Mouse (Mus musculus) frontal cortex, postnatal 36 days (tissue): ENCODE results near the gene Hdgfl2.

Source experiments
- DNase-seq, 2 experiments: peaks; one replicate each; pipeline ENCODE4 v3.0.0; 2022; ENCODE audit warnings: low spot score in 2 of 2

Gene Hdgfl2

DNA sequence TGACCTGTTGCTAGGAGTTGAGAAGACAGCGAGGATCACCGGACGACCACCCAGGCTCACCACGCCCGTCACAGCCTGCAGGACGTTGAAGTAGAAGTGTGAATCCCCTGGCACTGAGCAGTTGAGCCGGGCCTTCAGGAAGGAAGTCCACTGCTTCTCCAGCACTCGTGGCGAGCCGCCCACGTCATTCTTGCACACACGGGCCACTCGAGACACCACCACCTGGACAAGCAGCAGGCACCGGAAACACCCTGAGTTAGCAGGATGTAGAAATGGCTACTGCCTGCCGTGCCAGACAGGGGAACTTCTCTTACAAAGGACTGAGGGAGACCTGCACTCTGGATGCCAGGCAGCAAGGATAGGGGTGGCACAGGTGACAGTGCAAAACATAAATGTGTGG is 48.8 kb downstream of the Hdgfl2 start:
- no peak for DNase-seq

DNA sequence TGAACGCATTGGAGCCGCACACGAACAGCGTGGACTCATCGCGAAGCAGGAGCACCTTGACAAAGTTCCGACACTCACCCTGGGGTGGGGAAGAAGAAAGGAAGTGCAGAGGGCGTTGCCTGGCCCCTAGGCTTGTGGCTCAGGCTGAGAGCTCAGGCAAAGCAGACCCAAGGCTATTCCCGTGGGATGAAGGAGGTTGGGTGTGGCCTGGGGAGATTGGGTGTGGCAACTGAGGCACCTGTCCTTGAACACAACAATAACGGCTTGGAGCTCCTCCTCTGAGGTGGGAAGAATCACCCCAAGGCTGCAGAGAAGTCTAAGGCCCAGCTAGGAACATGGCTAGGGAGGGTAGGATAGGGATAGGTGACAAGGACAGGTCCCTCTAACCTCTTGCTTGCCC is 51.7 kb downstream of the Hdgfl2 start:
- no peak for DNase-seq

DNA sequence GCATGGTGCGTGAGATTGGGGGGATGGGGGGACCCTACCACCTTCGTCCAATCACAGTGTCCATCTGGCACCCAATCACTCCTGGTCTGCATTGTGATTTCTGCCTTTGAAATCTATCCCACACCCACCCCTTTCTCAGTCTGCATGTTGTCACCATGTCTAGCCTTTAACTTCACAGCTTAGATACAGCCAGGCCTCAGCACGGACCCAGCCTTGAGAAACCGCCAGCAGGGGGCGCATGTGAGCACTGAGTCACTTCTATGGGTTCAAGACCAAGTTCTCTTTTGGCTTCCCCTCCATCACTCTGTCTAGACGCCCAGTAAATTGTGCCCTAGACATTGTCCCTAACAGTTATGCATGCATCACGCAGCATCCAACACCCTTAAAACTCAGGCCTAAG is 52.4 kb downstream of the Hdgfl2 start:
- peak in 1 of 2 experiments; percentile 60 for DNase-seq

DNA sequence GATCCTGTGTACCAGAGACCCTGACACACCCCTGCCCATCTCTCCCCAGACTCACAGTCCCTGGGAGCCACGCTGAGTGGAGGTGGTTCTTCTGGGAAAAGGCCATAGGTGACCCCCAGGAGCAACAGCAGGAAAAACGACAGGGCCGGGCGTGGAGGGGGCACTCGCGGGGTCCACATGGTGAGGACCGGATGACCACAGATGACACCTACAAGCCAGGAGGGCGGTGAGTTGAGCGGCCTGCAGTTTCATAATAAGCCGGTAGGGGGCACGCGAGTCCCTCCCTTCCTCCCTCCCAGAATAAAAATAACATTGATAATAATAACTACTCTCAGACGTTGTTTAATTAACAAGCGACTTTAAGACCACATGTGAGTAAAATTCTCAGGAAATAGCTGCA is 53.2 kb downstream of the Hdgfl2 start:
- peak in 1 of 2 experiments; percentile 62 for DNase-seq

DNA sequence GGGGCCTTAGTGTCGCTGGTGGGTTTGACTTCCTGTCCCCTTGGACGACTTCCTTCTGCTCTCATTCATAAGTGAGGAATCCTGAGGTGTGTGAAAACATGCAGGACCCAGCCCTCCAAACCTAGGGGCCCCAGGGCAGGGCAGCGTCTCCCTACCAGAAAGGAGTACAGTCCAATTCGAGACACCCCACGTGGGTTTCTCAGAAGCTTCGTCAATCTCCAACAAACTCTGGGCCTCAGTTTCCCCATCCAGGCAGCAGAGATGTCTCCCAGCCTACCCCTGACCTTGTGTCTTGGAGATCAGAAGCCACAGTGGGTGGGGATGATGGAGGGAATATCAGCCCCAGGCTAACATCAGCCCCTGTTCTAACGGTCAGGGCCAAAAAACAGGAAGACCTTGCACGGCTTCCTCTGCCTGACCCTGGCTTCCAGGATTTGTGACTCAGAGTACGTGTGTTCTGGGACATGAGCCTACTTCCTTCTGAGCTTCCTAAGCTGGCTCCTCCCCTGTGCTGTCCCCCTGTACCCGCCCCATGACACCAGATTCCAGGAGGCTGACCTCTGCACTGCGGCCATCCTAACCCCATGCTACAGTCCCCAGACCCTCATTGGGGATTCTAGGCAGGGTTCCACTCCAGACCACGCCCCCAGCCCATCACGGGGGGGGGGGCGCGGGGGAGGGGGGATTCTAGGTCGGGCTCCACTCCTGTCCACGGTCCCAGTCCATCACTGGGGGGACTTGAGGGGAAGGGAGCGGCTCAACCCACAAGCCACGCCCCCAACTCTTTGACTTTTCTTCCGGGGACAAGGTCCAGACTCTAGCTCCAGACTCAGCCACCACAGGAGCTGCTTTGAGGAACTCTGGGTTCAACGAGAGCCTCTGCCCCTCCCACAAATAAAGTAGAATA is 54.3 kb downstream of the Hdgfl2 start:
- DNase-seq = no peak

DNA sequence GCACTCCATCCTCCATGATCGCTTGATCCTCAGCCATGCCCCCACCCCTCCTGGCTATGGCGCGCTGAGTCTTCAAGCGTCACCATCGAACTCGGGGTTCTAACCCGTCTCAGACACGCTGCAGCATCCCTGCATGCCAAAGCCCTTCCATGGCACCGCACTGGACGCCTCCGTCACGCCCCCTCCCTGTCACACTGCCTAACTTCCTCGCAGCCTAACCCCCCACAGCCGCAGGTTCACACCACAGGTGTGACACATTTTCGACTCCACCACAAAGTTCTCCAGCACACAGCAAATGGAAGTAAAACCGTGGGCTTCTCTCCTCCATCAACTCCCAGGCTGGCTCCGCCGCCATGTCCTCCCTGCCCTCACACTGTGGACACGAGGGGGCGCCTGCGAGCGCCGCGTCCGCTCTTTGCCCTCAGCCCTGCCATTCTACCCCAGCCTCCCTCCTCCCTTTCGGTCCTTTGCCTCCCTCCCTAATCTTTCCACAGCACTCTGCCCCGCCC is 55.1 kb downstream of the Hdgfl2 start:
- DNase-seq = peak in 1 of 2 experiments; percentile 46

DNA sequence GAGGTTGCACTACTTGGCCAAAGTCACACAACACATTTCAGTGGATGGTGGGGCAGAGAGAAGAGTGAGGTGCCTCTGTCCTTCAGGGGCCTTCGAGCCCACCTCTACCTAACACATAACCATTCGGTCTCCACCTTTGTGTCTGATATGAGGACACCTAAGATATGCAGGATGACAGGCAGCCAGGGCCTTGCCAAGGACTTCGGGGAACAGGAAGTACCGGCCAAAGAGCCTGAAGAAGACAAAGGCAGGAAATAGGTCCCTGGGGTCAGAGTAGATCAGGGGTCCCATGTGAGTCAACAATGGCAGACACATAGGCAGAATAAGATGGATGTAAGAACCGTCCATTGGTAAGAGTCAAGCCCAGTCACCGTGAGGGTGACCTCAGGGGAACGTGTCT is 57.1 kb downstream of the Hdgfl2 start:
- no peak for DNase-seq

DNA sequence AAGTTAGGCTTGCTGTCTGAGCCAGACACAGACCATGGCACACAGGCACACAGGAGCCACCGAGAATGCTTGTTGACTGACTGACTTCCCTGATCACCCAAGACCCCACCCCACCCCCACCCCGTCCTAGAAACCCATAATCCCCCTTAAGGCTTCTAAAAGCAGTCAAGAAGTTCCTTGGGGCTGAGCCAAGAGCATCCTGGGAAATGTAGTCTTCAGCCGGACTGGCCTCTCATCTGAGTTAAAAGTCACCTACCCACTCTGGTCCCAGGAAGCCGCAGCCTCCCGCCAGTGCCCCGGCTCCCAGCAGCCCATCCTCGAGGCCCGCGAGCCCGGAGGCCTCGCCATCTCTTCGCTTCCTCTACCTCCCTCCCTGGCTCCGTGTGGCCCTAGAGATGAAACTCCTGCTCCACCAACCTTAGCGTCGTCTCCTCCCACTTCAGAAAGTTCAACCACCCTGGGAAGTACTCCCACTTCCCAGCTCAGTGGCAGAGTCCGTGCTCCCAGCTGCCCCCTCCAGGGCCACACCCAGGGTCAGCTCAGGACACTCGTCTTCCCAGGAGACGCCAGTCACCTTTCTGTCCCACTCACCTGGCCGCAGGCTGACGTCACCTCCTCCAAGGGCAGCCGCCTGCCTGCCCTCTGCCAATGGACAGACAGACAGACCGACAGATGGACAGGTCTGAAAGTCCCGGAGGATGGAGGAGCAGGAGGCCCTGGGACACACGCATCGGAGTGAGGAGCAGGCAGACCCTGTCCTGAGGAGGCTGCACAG is 58.6 kb downstream of the Hdgfl2 start:
- no peak for DNase-seq

DNA sequence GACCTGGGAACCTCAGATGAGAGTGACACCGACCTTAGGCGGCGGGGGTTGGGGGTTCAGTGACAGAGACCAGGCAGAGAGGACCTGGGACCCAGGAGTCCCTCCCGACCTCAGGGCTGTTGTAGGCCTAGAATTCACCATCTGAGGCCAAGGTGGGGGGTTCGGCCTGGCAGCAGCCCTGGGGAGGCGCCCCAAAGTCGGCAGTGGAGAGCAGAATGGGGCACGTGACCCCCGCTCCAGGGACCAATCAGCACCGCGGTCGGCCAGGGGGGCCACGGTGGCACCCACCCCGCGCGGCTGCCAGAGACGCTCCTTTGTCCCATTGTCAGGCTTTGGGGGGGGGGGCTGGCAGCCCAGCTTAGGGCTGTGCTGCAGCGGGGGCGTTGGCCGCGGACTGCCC is 59.9 kb downstream of the Hdgfl2 start:
- DNase-seq = no peak

DNA sequence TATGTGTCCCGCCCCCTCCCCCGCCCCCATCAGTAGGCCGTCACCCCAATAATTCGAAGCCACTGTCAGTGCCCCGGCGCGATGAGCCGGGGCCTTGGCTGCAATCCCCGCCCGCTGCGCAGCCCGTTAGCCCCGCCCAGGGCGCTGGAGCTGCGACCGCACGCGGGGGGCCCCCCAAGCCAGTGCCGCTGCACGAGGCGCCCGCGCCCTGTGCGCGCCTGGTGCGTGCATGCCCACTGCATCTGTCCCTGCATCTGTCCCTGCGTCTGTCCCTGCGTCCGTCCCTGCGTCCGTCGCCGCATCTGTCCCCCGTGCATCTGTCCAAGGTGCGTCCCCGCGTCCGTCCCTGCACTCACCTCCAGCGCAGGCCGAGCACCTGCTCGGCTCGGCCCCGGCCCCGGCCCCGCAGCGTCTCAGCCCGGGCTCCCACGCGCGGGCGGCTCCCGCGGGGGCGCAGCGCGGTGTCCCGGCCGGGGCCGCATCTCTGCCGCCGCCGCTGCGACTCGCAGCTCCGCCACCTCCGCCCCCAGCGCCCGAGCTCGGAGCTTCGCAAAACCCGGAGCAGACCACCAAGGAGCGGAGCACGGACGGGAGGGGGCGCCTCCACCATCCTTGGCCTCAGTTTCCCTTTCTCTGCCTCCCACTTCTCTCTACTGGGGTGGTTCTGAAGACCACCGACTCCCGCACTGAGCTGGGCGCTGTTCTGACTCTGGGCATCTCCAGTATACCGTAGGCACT is 60.6 kb downstream of the Hdgfl2 start, which contains the start of gene Sema6b:
TSS of gene Sema6b (minus strand) at position 486 of the 738 bp plus-strand sequence.
- DNase-seq = peak; percentile 83 to 85

DNA sequence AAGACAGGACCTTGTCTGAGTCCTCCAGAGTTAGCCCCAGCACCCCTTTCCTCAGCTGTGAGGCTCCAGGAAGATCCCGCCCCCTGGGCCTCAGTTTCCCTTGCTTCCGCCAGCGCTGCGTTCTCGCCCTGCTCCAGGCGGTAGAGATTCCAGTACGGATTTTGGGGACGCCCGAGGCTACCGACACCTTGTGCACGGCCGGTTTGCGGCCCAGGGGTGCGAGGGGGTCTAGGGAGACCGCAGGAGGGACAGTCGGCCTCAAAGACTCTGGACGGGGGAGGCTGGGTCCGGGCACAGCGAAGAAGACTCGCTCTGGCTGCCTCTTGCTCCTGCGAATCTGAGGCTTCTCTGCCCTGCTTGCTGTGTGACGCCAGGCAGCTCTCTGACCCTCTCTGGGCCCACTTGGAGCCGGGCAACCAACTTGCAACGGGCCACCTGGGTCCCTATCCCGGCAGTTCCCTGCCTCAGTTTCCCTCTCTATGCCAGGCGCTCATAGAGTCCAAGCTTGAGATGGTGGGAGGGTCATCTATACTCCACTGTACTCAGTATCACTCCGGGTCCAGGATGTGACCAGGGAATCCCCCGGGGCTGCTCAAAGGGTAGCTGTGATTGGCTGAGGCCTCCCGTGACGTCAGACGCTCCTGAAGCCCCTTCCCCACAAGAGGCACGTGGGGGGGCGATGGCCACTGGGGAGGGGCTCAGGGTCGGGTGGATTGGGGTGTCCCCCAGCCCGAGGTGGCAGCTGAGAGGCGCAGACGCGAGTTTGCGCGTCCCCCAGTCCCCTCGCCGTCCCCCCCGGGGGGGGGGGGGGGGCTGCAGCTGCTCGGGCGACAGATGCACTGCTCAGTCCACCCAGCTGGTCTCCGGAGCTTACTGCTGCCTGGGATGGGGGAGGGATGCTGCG is 62.5 kb downstream of the Hdgfl2 start:
- peak; percentile 74 to 76 for DNase-seq

DNA sequence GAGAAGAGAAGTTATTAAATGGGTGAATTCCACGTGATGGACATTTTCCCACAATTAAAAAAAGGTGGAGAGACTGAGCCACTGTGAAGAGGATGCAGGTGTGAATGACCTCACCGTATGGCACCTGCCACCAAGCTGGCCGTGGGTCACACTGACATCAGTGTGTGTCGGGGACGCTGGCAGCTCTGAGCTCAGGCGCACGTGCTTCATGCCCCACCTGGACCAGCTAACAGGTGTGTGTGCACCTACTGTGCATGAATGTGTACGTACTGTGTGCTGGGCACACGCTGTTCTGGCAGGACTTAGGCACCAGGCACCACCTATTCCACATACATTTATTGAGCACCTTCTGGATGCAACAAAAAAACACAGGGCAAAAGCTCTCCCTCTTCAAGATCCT is 65.1 kb downstream of the Hdgfl2 start:
- no peak for DNase-seq

DNA sequence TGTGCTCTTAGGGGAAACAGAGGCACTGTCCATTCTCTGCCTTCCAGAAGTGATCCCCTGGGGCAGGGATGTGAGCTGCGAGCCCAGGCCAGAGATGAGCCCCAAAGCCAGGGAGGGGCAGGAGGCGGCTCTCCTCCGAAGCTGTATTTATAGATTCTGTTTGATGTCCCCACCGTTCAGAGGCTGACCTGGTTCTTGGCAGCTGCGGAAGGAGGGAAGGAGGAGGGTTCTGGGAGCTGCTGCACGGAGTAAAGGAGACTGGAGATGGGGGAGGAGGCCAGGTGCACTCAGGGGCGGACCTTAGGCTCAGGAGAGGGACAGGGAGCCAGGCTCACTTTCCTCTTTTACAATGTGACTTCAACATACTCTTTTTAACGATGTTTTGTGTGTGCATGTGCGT is 66.7 kb downstream of the Hdgfl2 start:
- no peak for DNase-seq

DNA sequence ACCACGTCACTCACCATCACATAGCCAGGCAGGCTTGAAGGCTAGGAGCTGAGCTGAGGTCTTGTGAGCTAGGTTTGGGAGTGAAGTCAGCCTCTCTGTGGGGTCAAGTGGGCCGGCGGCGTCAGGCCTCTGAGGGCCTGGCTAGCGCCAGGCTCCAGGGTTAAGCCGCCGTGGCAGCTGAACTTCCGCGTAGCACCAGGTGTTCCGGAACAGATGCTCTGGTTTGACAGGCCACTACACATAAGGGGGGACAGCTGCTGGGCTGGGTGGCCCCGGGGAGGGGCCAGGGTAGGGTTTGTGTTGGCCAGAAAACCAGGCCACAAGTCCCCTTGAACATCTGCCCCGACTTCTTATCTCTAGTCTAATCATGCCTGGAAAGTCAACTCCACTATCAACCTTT is 68.0 kb downstream of the Hdgfl2 start:
- no peak for DNase-seq

DNA sequence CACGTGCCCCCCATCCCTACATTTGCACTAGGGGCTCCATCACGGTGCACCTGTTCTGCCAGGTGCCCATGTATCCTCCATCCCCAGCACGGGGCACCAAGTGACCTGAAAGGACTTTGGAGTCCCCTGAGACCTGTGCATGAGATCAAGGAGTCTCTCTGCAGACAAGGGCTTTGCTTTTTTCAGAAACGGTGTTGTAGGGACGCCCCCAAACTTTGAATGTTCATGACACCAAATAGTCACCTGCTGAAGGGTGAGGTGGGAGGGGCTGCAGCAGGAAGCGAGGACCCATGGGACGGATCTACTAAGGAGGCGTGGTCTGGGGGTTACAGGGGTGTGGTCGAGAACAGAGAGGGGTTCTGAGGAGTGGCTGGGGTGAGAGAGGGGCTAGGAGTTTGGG is 68.8 kb downstream of the Hdgfl2 start:
- DNase-seq = no peak

DNA sequence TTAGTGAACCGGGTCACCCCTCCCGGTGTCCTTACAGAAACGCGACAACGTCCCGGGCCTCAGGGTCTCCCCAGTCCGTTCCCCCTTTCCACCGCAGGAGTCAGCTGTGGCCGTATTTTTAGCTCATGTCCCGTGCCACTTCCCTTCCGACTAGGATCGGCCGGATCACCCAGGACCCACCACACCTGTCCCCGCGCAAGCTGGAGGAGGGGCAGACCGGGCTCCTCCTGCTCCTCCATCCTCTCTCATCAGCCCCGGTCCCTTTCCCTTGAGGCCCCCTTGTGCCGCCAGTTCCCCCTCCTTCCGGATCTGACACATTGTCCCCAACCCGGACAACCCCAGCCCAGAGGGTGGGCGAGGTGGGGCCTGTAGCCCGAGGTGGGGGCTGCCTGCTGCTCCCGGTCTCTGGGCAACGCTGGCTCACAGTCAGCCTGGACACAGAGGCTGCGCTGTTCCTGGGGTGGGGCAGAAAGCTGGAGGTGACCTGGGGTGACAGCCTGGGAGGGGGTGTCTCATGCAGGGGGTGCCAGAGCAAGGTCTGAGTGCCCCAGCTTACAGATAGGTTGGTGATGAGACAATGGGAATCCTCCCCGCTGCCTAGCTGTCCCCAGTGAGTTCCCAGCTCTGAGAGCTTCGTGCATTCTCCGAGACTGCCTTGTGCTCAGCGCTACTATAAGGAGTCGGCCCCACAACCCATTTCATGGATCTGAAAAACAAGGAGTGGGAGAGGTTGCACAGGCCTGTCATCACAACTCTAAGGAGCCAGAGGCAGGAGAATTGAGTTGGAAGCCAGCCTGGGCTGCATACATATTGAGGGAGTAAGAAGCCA is 69.6 kb downstream of the Hdgfl2 start:
- DNase-seq = no peak

DNA sequence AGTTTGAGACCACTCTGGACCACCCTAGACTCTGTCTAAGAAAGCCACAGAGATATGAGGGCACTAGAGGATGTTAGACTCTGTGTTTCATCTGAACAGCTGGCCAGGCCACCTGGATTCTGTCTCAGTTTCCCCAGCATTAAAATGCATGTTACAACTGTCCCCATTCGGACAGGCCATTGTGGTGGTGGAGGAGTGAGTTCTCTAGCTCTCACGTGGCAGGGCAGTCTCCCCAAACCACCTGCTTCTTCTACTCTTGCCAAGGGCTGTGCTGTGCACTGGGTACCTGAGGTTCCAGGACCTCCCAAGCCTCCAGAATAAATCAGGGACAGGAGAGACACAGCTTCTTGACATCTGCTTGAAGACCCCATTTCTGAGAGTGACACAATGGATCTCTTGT is 70.5 kb downstream of the Hdgfl2 start:
- no peak for DNase-seq
